Mouse (Mus musculus) layer of hippocampus, postnatal 25 days (tissue): ENCODE measurements around the gene Hsp90aa1. TPM values are rescaled to one million over a fixed set of nuclear protein-coding genes. Genes with fewer than 3 reads are reported as not detected.
"Not testable (repeated sequence)": the region's sequence is repeated elsewhere in the genome, so short reads cannot be mapped to it uniquely, and the experiment has no call there.

Experiments used
- DNase-seq, 2 experiments: peaks; one replicate each; pipeline ENCODE4 v3.0.0; 2022; ENCODE audit warnings: mixed read lengths in 2 of 2, low spot score in 1 of 2; ENCODE audit errors: extremely low spot score in 1 of 2
- total RNA-seq, 2 experiments: library from RNA; stranded (reverse); gene quantifications; 2 replicates each; pipeline ENCODE4 v1.2.3; 2021

Hsp90aa1 gene
- total RNA-seq: 100 to 1,000 TPM; 874 to 929 TPM

GRCm38 (mm10) chr12:110702556-110702955, at the start of gene Hsp90aa1:
Hsp90aa1 (minus strand) TSS chr12:110702728.
- no peak for DNase-seq

- no peak for DNase-seq
Observed at GRCm38 (mm10) chr12:110750770-110751439, 48.4 kb upstream of the Hsp90aa1 start.

- peak; percentile 13 to 17 for DNase-seq
Observed at GRCm38 (mm10) chr12:110738158-110738921, 35.8 kb upstream of the Hsp90aa1 start.

GRCm38 (mm10) chr12:110737170-110738157, 34.9 kb upstream of the Hsp90aa1 start, which contains the start of gene Wdr20:
Wdr20 (plus strand) TSS chr12:110737944.
- peak; percentile 96 to 97 for DNase-seq

GRCm38 (mm10) chr12:110736641-110737040, 34.1 kb upstream of the Hsp90aa1 start:
- DNase-seq: no peak

- DNase-seq: not testable (repeated sequence)
Observed at GRCm38 (mm10) chr12:110733254-110733653, 30.7 kb upstream of the Hsp90aa1 start.

- no peak for DNase-seq
Observed at GRCm38 (mm10) chr12:110726428-110726827, 23.9 kb upstream of the Hsp90aa1 start.

- no peak for DNase-seq
Observed at GRCm38 (mm10) chr12:110725489-110725888, 23.0 kb upstream of the Hsp90aa1 start.

- no peak for DNase-seq
Observed at GRCm38 (mm10) chr12:110725051-110725450, 22.5 kb upstream of the Hsp90aa1 start.

GRCm38 (mm10) chr12:110716004-110716403, 13.5 kb upstream of the Hsp90aa1 start:
- no peak for DNase-seq

GRCm38 (mm10) chr12:110714215-110714614, 11.7 kb upstream of the Hsp90aa1 start:
- no peak for DNase-seq

GRCm38 (mm10) chr12:110713784-110714183, 11.3 kb upstream of the Hsp90aa1 start:
- no peak for DNase-seq

GRCm38 (mm10) chr12:110711270-110711669, 8.7 kb upstream of the Hsp90aa1 start:
- no peak for DNase-seq

- DNase-seq: no peak
Observed at GRCm38 (mm10) chr12:110707451-110707850, 4.9 kb upstream of the Hsp90aa1 start.

- peak in 1 of 2 experiments; percentile 34 for DNase-seq
Observed at GRCm38 (mm10) chr12:110706337-110707231, 4.1 kb upstream of the Hsp90aa1 start.

GRCm38 (mm10) chr12:110705419-110705818, 2.9 kb upstream of the Hsp90aa1 start:
- DNase-seq: not testable (repeated sequence)

- no peak for DNase-seq
Observed at GRCm38 (mm10) chr12:110703682-110704081, 1.2 kb upstream of the Hsp90aa1 start.

- DNase-seq: peak; percentile 80 to 95
Observed at GRCm38 (mm10) chr12:110703008-110703471, 512 bp upstream of the Hsp90aa1 start.

GRCm38 (mm10) chr12:110701363-110701762, 1.2 kb downstream of the Hsp90aa1 start:
- DNase-seq: not testable (repeated sequence)
